Mouse (Mus musculus) olfactory bulb, adult 2 months (tissue): ENCODE measurements around the gene Sit1.

Experiments
- CTCF ChIP-seq: fragments of 200-500 bp; IDR thresholded peaks from 2 replicates; pipeline ENCODE4 v1.5.1; 2012; ENCODE audit warnings: low read depth, mild to moderate bottlenecking, low read length, moderate library complexity; ENCODE audit not compliant: insufficient read depth
- POLR2A ChIP-seq: fragments of 200-500 bp; IDR thresholded peaks from 2 replicates; pipeline ENCODE4 v1.6.1; 2012; ENCODE audit warnings: mild to moderate bottlenecking, low read depth, low read length, moderate library complexity; ENCODE audit not compliant: insufficient read depth

DNA sequence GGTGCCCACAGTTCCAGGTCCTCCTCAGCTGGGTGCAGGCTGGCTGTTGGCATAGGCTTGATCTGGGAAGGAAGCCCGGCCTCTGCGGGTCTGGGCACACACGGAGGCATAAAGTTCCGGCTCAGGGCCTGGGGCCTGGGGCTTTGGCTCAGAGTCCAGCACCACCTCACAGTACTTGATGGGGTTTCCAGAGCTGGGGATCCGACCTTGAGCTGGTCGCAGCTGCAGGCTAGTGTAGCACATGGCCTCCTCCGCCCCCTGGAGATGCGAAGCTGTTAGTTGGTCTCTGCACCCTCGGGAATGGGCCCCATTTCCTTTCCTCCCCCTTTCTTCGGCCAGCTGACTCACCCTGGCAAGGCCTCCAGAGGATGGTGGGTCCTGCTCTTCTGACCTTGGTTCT, 943 bp downstream of the Sit1 start:
- TF ChIP-seq CTCF: no peak
- TF ChIP-seq POLR2A: no peak
